Mouse (Mus musculus) stomach, postnatal 0 days (tissue): ENCODE measurements around the gene Cdh8.

Experiments used
- CTCF ChIP-seq: IDR thresholded peaks from 2 replicates; pipeline ENCODE4 v1.5.1; 2016; ENCODE audit warnings: antibody characterized with exemption, low read depth, mild to moderate bottlenecking, moderate library complexity
- EP300 ChIP-seq: optimal IDR thresholded peaks from 2 replicates; pipeline ENCODE3; 2016; ENCODE audit warnings: antibody characterized with exemption

GRCm38 (mm10) chr8:99267133-99267532 is 149.1 kb downstream of the Cdh8 start:
- TF ChIP-seq CTCF (no peak), EP300 (no peak)
